Mouse (Mus musculus) megakaryocyte, embryonic 14.5 days (primary cell): ENCODE results near the gene Ralgapa2.

Source experiments
- FLI1 ChIP-seq: IDR thresholded peaks from 2 replicates; pipeline ENCODE4 v1.6.1; 2012; ENCODE audit warnings: low read length, inconsistent platforms, mixed read lengths
- GATA1 ChIP-seq: IDR thresholded peaks from 3 replicates; pipeline ENCODE4 v1.6.1; 2012; ENCODE audit warnings: mixed read lengths, low read length, inconsistent platforms, borderline replicate concordance

- TF ChIP-seq GATA1 (no peak), FLI1 (no peak)
These were observed 49.4 kb upstream of the Ralgapa2 start for GRCm38 (mm10) chr2:146561505-146561904.
